Mouse (Mus musculus) mature B cell (primary cell): ENCODE results near the gene H2-Ab1.
"Not testable (repeated sequence)": the region's sequence is repeated elsewhere in the genome, so short reads cannot be mapped to it uniquely, and the experiment has no call there.

Source experiments
- in situ Hi-C: fragments of 300-500 bp; cut with MboI; formaldehyde crosslinking; loops from 2 replicates; pipeline ENCODE4 v1.14.3; 2019

Gene H2-Ab1

GRCm38 (mm10) chr17:34307216-34307615 lies 49.7 kb downstream of the H2-Ab1 start:
- in situ Hi-C loops, result no loop called here

DNA sequence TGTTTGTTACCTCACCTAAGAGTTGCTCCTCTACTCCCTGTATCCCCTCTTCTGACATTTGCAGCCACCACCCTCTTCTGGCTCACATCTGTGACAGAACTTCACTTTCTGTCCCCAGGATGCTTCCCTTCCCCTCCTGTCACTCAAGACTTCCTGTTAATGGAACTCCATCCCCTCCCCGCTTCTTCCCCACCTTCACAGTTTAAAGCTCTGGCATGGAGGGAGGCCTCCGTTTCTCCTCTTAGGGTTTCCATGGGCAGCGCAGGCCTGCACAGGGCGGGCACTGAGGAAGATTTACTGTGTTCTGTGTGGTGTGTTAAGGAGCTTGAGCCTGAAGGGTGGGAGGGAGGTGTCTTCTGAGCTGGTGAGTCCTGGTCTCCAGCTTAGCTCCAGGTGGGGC lies 50.7 kb downstream of the H2-Ab1 start:
- in situ Hi-C loops, result no loop called here

- in situ Hi-C loops, result no loop called here
Observed at GRCm38 (mm10) chr17:34309225-34309624, 51.7 kb downstream of the H2-Ab1 start.

DNA sequence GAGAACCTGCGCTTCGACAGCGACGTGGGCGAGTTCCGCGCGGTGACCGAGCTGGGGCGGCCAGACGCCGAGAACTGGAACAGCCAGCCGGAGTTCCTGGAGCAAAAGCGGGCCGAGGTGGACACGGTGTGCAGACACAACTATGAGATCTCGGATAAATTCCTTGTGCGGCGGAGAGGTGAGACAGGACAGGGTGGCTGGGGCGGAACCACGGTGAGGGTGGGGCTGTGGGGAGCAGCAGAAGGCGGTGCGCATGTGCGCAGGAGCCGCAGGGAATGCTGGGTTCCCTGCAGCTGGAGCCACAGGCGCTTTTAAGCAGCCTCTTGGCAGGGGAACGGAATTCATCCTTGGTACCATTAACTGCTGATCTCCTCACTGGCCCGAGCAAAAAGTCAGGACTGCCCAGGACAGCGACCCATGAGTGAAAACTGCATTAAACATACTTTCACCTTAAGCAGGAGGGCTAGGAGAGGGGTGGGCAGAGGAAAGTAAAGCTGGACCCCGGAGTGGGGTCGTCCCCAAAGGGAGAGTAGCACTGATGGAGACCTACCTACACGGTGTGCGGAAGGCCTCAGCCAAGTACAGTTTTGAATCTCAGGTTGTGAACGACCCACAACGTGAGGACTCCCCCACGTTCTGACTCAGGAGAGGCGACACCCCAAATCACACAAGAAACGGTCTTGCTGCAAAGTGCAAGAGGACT lies 52.3 kb downstream of the H2-Ab1 start:
- in situ Hi-C loops, result no loop called here

- in situ Hi-C loops, result not testable (repeated sequence)
Observed at GRCm38 (mm10) chr17:34310526-34310925, 53.0 kb downstream of the H2-Ab1 start.

GRCm38 (mm10) chr17:34312185-34312584 lies 54.7 kb downstream of the H2-Ab1 start:
- in situ Hi-C loops, result no loop called here

DNA sequence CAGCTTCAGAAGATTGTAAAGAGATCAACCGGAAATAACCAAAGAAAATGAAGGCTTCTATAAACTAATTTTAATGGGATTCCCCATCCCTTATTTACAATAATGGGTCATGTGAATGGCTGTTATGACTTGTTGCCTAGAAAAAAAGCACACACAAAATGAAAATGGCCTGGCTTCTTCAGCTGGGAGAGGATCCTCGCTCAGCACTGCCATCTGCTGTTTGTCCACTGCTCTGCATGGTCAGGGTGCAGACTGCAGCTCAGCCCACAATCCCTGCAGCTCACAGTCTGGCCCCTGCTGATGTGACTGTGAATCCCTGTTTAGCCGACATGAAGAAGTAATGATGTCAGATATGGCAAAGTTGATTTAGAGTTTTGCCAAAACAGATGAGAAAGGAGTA lies 55.9 kb downstream of the H2-Ab1 start:
- in situ Hi-C loops, result no loop called here

GRCm38 (mm10) chr17:34314286-34314685 lies 56.8 kb downstream of the H2-Ab1 start:
- in situ Hi-C loops, result no loop called here

GRCm38 (mm10) chr17:34315512-34315911 lies 58.0 kb downstream of the H2-Ab1 start:
- in situ Hi-C loops, result no loop called here

DNA sequence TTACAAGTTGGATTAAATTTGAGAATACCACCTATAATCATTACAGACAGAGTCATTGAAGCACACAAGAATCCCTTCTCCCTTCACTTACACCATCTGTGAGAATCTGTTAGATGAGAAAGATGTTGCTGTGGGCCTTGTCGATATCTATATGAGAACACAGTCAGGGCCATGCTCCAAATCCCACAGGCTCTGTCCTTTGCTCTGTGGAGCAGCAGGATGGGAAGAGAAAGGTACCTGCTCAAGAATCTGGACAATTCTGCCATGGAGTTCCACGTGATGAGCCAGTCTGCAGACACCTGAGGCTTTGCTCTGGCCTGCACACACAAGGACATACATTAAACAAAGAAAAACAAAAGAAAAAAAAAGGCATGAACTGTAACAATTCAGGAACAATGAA lies 59.2 kb downstream of the H2-Ab1 start:
- in situ Hi-C loops, result no loop called here

DNA sequence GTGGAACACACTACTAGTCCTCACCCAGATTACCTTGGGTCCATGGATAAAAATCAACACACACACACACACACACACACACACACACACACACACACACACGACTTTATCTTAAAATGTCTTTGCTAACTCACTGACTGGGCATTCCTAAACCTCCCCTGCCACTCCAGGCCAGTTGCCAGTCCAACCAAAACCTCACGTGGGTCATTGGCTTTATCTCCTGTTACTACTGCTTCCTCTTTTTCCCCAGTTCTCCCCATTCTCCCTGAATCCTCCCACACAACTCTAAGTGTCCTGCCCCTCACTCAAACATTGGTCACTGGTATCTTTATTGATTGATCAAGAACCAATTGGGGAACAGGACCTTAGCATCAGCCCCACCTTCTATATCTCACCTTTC lies 59.8 kb downstream of the H2-Ab1 start:
- in situ Hi-C loops, result no loop called here
